Mouse (Mus musculus) gastrocnemius, postnatal 36 days (tissue): Measurements from ENCODE around the gene Donson. TPM values are rescaled to one million over a fixed set of nuclear protein-coding genes. Genes with fewer than 3 reads are reported as not detected.
"Not testable (repeated sequence)": the region's sequence is repeated elsewhere in the genome, so short reads cannot be mapped to it uniquely, and the experiment has no call there.

ENCODE experiments used
- DNase-seq, 2 experiments: peaks; one replicate each; pipeline ENCODE4 v3.0.0; 2022
- intact Hi-C: fragments of 180-260 bp; cut with DNase I; formaldehyde crosslinking; loops from one replicate; pipeline ENCODE4 v1.15.1; 2025
- total RNA-seq, 2 experiments: library from RNA; stranded (reverse); gene quantifications; 2 replicates each; pipeline ENCODE4 v1.2.3; 2021

The Donson gene
- total RNA-seq, 2 experiments from 2014 or later: 1.2 to 1.5 TPM

GRCm38 (mm10) chr16:91646681-91647419, 41.7 kb downstream of the Donson start, which contains the start of gene Gart:
Gene Gart (minus strand): TSS chr16:91646952.
- DNase-seq: peak; percentile 90 to 94
- intact Hi-C loops: loop anchor here (5.0 kb wide), 2 partner anchors 40 to 50 kb away; partner anchors contain the start of genes Donson and Tmem50b

DNA sequence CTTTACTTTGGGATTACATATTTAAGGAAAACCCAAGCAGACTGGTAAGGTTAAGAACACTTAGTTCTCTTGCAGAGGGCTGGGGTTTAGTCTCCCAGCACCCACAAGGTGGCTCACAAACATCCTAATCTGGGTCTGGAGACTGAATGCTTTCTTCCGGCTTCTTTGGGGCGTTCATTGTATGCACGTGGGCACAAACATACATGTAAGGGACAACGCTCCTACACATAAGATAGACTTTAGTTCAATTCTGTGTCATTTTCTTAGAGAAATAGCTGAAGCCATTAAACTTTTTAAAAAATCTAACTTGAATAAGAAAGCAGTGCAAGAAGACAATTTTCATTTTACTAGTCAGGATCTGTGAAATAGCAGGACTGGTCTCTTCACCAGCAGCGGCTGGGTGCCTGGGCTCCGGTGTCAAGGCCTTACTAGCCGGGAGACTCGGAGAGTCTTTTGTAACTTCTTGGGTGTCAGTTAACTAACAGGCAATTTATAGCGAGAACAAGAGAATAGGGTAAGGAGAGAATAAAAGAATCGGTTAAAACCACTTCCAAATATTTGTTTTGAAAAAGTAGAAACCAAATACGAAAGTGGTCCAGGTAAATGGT, 42.5 kb downstream of the Donson start:
- DNase-seq: no peak
- intact Hi-C loops: loop anchor here (5.0 kb wide), 2 partner anchors 41 to 49 kb away; partner anchors contain the start of genes Donson and Tmem50b

- intact Hi-C loops: loop anchor here (5.0 kb wide), 2 partner anchors 42 to 48 kb away; partner anchors contain the start of genes Donson and Tmem50b
- DNase-seq: not testable (repeated sequence)
These were observed 43.1 kb downstream of the Donson start for GRCm38 (mm10) chr16:91645420-91645819.

GRCm38 (mm10) chr16:91644901-91645300, 43.7 kb downstream of the Donson start:
- no peak for DNase-seq
- intact Hi-C loops: loop anchor here (5.0 kb wide), 2 partner anchors 42 to 48 kb away; partner anchors contain the start of genes Donson and Tmem50b

DNA sequence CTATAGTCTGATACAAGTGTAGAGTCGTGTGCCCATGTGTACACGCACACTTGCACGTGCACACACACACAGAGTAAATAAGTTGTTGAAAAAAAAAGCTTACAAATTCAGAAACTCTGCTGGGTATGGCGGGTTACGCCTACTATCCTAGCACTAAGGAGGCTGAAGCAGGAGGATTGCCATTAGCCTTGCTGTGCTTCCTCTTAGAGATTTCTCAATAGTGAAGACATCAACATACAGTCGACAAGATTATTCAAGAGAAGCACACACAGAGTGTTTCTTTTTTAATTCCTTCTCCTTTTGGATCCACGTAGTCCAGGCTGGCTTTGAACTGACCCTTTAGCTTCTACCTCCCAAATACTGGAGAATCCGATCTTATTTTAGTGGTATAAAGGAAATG, 48.4 kb downstream of the Donson start:
- no peak for DNase-seq
- intact Hi-C loops: no loop called here

- DNase-seq: no peak
- intact Hi-C loops: no loop called here
These were observed 48.9 kb downstream of the Donson start for GRCm38 (mm10) chr16:91639636-91640035.

GRCm38 (mm10) chr16:91639161-91639560, 49.4 kb downstream of the Donson start:
- intact Hi-C loops: no loop called here
- no peak for DNase-seq

DNA sequence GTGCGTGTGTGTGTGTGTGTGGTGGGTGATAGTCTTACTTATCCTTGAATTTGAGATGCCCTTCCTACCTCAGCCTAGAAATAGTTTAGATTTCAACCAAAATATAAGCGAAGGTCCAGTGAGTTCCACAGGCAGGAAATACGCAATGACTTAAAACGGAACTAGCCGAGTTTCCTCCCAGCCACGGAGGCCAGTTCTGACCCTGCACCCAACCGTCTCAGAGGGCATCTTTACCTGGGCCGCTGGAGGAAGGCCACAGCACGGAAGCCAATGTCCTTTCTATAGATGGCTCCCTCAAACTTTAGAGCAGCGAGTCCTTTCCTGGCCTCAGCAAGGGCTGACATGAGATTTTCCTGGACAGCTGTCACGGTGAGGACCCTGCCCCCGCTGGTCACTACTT, 54.9 kb downstream of the Donson start:
- no peak for DNase-seq
- intact Hi-C loops: no loop called here

GRCm38 (mm10) chr16:91632940-91633339, 55.6 kb downstream of the Donson start:
- intact Hi-C loops: no loop called here
- DNase-seq: no peak

DNA sequence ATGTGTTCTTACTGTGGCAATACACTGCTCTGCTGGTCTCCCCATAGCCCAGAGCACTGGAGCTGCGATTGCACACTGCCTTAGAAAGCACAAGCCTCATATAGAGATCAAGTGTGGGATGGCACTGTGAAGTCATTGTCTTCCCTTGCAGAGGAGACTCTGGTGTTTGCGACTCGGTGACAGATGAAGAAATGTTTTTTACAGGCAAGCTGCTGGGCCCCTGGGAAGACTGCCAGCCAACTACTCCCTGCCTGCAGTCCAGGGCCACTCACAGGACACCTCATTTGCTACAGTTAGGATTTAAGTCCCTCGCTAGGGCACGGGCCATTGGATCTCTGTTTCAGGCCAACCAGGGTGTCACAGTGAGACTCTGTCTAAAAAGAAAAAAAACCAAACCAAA, 56.1 kb downstream of the Donson start:
- no peak for DNase-seq
- intact Hi-C loops: no loop called here

- intact Hi-C loops: no loop called here
- DNase-seq: no peak
These were observed 58.0 kb downstream of the Donson start for GRCm38 (mm10) chr16:91630584-91630983.

GRCm38 (mm10) chr16:91629749-91630148, 58.8 kb downstream of the Donson start:
- intact Hi-C loops: no loop called here

GRCm38 (mm10) chr16:91628673-91629072, 59.9 kb downstream of the Donson start:
- DNase-seq: no peak
- intact Hi-C loops: no loop called here

More at GRCm38 (mm10) chr16:91629749-91630148, 58.8 kb downstream of the Donson start:
- DNase-seq: no peak

- intact Hi-C loops: no loop called here
- no peak for DNase-seq
These were observed 60.7 kb downstream of the Donson start for GRCm38 (mm10) chr16:91627831-91628230.

Other genes with a start within 250 kb of the Donson start
- gene Ifnar1, start 203.5 kb downstream of the Donson start, total RNA-seq: 10 to 100 TPM in 1 of 2 experiments, 1 to 10 TPM in 1; 9.6 to 11.3 TPM
- gene Ifngr2, start 141.7 kb downstream of the Donson start, total RNA-seq: 10 to 100 TPM; 58.2 to 63.2 TPM
- gene Tmem50b, start 91.0 kb downstream of the Donson start, total RNA-seq: 10 to 100 TPM; 13.7 to 16.4 TPM
- gene Dnajc28, start 69.7 kb downstream of the Donson start, total RNA-seq: 10 to 100 TPM; 12.7 to 15.6 TPM
- 10 to 100 TPM; 48.3 to 57.9 TPM for gene Gart, start 41.8 kb downstream of the Donson start, total RNA-seq
- gene Son, start 41.3 kb downstream of the Donson start, total RNA-seq: 100 to 1,000 TPM in 1 of 2 experiments, 10 to 100 TPM in 1; 87.4 to 101 TPM
- 10 to 100 TPM; 12.7 to 17.0 TPM for gene Cryzl1, start 40.2 kb upstream of the Donson start, total RNA-seq
- 10 to 100 TPM; 49.7 to 69.7 TPM for gene Itsn1, start 40.5 kb upstream of the Donson start, total RNA-seq